Mouse (Mus musculus): ENCODE measurements around the gene Card9. TPM values are rescaled to one million over a fixed set of nuclear protein-coding genes. Genes with fewer than 3 reads are reported as not detected.

The Card9 gene
- polyA plus RNA-seq, 1 experiment from 2014 or later, result 0.53 TPM

DNA sequence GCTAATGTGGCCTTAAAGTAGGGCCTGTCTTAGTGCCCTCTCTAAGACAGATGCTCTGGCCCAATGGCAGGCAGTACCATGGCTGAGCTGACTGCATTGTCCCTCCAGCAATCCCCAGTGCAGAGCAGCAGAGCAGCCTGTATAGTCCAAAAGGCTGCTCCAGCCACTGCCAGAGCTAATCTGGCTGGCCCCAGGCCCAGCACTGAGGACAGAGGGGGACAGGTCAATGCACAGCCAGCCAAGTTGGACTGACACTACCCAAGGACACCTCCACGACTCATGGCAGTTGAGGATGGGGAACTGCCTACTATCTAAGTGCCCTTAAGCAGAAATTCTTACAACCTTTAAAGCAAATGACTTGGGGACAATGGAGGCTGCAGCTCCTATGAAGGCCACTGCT, 7.9 kb upstream of the Card9 start:
- no peak for ATAC-seq (ENCODE audit: low FRiP score, low TSS enrichment)
- Histone ChIP-seq H3K4me1 (ENCODE audit: control insufficient read depth, insufficient read depth, low read length) (no peaks in the 10 kb centered on the region), H3K27ac (ENCODE audit: low read depth, low read length) (no peak overlapping the region), H3K4me3 (ENCODE audit: low read length) (no peak overlapping the region), H3K9ac (ENCODE audit: low read depth, low read length) (no peak overlapping the region), H3K4me2 (replicated peaks; ENCODE audit: low read depth, low read length) (no peak overlapping the region), H3K36me3 (ENCODE audit: control insufficient read depth, insufficient read depth, low read length) (peaks cover 94% of the 10 kb centered on the region), H3K9me3 (ENCODE audit: control insufficient read depth, low read length) (no peaks in the 10 kb centered on the region), H3K27me3 (ENCODE audit: control insufficient read depth, insufficient read depth, low read length) (no peaks in the 10 kb centered on the region)
- 80% methylated on average over 1 of the region's 1 CpGs for WGBS

DNA sequence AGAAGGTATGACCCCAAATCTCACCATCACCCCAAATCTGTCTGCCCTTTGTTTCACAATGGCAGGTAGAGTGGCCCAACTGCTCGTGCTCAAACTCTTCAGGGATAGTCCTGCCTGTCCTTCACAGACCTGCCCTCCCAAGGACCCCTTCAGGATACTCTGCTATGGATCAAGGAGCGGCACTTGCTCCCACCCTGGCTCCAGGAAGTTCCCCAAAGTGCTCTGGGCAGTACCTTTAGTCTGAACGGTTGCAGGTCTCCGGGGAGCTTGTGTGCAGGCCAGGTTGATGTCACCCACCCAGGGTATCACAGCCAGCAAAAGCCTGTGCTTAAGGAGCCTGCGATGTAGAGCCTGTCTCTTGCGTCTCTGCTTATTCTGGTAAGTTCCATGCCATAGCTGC, 7.2 kb upstream of the Card9 start:
- H3K9me3 ChIP-seq (ENCODE audit: control insufficient read depth, low read length), result no peaks in the 10 kb centered on the region

DNA sequence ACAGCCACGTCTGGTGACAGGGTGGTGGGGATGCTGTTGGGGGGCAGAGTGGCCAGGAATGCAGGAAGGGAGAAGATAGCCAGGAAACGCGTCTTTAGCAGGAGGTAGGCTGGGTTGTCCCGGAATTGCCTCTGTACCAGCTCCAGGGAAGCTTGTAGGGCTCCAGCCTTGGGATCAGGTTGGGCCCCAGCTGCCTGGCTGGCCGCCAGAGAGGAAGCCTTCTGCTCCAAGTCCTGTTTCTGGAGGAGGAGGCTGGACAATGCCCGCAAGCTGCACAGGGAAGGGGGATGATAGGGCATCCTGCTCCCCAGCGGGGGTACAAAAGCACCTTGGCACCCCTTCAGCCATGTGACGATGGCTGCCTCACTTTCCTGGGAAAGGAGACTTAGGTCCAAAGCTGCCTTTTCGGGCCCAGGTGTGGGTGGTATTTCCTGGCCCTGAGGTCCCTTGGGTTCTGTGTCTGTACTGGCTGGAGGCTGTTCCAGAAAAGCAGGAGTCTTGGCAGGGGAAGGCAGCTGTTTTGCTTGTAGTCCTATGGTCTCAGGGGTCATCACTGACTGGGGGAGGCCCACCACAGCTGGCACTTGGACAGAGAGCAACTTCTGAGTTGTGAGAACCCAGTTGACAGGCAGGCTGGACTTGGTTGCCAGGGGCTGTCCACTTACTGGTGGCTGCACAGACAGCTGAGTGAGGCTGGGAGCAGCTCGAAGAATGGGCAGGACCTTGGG, 4.2 kb upstream of the Card9 start:
- peaks cover 65% of the 10 kb centered on the region for H3K36me3 ChIP-seq (ENCODE audit: control insufficient read depth, insufficient read depth, low read length)
- WGBS, result 85% methylated on average over 10 of the region's 10 CpGs
- no peaks in the 10 kb centered on the region for H3K27me3 ChIP-seq (ENCODE audit: control insufficient read depth, insufficient read depth, low read length)
- no peak overlapping the region for H3K4me3 ChIP-seq (ENCODE audit: low read length)
- H3K9ac ChIP-seq (ENCODE audit: low read depth, low read length), result no peak overlapping the region
- H3K4me2 ChIP-seq (replicated peaks; ENCODE audit: low read depth, low read length), result no peak overlapping the region
- no peak for ATAC-seq (ENCODE audit: low FRiP score, low TSS enrichment)
- no peaks in the 10 kb centered on the region for H3K9me3 ChIP-seq (ENCODE audit: control insufficient read depth, low read length)
- no peaks in the 10 kb centered on the region for H3K4me1 ChIP-seq (ENCODE audit: control insufficient read depth, insufficient read depth, low read length)
- no peak overlapping the region for H3K27ac ChIP-seq (ENCODE audit: low read depth, low read length)

More for the DNA sequence above, 7.2 kb upstream of the Card9 start:
- Histone ChIP-seq H3K4me2 (replicated peaks; ENCODE audit: low read depth, low read length) (no peak overlapping the region), H3K9ac (ENCODE audit: low read depth, low read length) (no peak overlapping the region), H3K4me1 (ENCODE audit: control insufficient read depth, insufficient read depth, low read length) (no peaks in the 10 kb centered on the region), H3K27me3 (ENCODE audit: control insufficient read depth, insufficient read depth, low read length) (no peaks in the 10 kb centered on the region), H3K27ac (ENCODE audit: low read depth, low read length) (no peak overlapping the region), H3K4me3 (ENCODE audit: low read length) (no peak overlapping the region), H3K36me3 (ENCODE audit: control insufficient read depth, insufficient read depth, low read length) (peaks cover 92% of the 10 kb centered on the region)
- ATAC-seq (ENCODE audit: low FRiP score, low TSS enrichment), result no peak
- 95% methylated on average over 6 of the region's 6 CpGs for WGBS

DNA sequence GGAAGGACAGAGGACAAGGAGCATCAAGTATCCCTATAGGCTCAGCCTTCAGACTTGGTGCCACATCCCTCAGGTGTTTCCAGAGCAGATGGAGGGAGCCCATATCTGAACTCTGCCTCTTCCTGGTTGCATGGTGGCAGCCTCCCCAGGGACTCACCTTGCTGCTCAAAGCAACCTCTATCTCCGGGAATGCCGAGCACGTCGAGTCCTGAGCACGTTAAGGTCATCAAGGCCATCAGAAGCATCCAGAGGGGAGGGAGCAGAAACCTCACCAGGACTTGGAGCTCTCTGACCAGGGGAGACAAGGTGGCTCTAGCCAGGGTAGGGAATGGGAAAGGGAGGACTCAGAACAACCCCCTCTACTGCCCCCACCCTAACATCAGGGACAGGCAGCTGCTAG, 2.8 kb upstream of the Card9 start:
- Histone ChIP-seq H3K4me3 (ENCODE audit: low read length) (no peak overlapping the region), H3K9ac (ENCODE audit: low read depth, low read length) (no peak overlapping the region), H3K4me1 (ENCODE audit: control insufficient read depth, insufficient read depth, low read length) (no peaks in the 10 kb centered on the region), H3K36me3 (ENCODE audit: control insufficient read depth, insufficient read depth, low read length) (peaks cover 51% of the 10 kb centered on the region), H3K9me3 (ENCODE audit: control insufficient read depth, low read length) (no peaks in the 10 kb centered on the region), H3K4me2 (replicated peaks; ENCODE audit: low read depth, low read length) (no peak overlapping the region), H3K27me3 (ENCODE audit: control insufficient read depth, insufficient read depth, low read length) (no peaks in the 10 kb centered on the region), H3K27ac (ENCODE audit: low read depth, low read length) (no peak overlapping the region)
- 75% methylated on average over 5 of the region's 5 CpGs for WGBS
- ATAC-seq (ENCODE audit: low FRiP score, low TSS enrichment), result no peak

DNA sequence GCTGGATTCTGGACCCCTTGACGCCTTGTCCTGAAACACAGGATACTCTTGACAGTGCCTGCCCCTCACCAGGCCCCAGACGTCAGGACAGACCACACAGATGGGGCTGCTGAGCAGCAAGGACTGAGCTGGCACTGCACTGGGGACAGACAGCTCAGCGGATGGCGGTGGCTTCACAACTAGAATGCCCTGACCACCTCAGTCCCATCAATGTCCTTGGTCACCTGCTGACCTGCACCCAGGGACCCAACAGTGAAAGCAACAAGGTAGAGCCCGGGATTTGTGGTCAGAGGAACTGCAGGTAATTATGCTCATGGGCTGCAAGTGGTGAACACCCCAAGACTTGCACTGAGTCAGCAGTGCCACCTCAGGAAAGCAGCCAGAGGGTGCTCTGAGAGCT, 2.3 kb upstream of the Card9 start:
- WGBS, result 82% methylated on average over 5 of the region's 5 CpGs
- Histone ChIP-seq H3K27ac (ENCODE audit: low read depth, low read length) (no peak overlapping the region), H3K4me3 (ENCODE audit: low read length) (no peak overlapping the region), H3K36me3 (ENCODE audit: control insufficient read depth, insufficient read depth, low read length) (peaks cover 46% of the 10 kb centered on the region), H3K4me2 (replicated peaks; ENCODE audit: low read depth, low read length) (no peak overlapping the region), H3K4me1 (ENCODE audit: control insufficient read depth, insufficient read depth, low read length) (no peaks in the 10 kb centered on the region; the same call in 1 of the 2 replicates), H3K9me3 (ENCODE audit: control insufficient read depth, low read length) (no peaks in the 10 kb centered on the region), H3K27me3 (ENCODE audit: control insufficient read depth, insufficient read depth, low read length) (no peaks in the 10 kb centered on the region), H3K9ac (ENCODE audit: low read depth, low read length) (no peak overlapping the region)
- no peak for ATAC-seq (ENCODE audit: low FRiP score, low TSS enrichment)

DNA sequence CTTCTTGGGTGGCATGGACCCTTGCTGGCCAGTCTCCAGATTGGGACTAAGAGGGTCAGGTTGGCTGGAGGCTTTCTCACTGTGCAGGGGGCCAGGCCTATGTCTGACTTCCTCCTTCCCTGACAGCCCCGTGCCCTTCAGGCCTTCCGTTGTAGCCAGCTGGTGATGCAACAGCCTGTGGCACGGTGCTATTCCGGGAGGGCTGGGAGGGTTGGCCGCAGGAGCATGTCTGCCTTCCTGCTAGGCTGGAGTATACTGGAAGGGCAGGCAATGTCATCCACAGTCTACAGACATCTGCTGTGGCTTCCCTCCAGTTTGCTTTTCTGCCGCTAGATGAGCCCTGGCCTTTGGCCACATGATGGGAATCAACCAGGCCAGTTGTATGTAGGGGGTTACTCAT, 735 bp downstream of the Card9 start:
- no peaks in the 10 kb centered on the region for H3K27me3 ChIP-seq (ENCODE audit: control insufficient read depth, insufficient read depth, low read length)
- H3K4me3 ChIP-seq (ENCODE audit: low read length), result no peak overlapping the region
- 81% methylated on average over 6 of the region's 6 CpGs for WGBS
- H3K4me1 ChIP-seq (ENCODE audit: control insufficient read depth, insufficient read depth, low read length), result peaks cover 6% of the 10 kb centered on the region; the same call in 1 of the 2 replicates
- ATAC-seq (ENCODE audit: low FRiP score, low TSS enrichment), result no peak
- no peaks in the 10 kb centered on the region for H3K9me3 ChIP-seq (ENCODE audit: control insufficient read depth, low read length)
- H3K27ac ChIP-seq (ENCODE audit: low read depth, low read length), result no peak overlapping the region
- H3K9ac ChIP-seq (ENCODE audit: low read depth, low read length), result no peak overlapping the region
- no peak overlapping the region for H3K4me2 ChIP-seq (replicated peaks; ENCODE audit: low read depth, low read length)
- H3K36me3 ChIP-seq (ENCODE audit: control insufficient read depth, insufficient read depth, low read length), result peaks cover 16% of the 10 kb centered on the region

DNA sequence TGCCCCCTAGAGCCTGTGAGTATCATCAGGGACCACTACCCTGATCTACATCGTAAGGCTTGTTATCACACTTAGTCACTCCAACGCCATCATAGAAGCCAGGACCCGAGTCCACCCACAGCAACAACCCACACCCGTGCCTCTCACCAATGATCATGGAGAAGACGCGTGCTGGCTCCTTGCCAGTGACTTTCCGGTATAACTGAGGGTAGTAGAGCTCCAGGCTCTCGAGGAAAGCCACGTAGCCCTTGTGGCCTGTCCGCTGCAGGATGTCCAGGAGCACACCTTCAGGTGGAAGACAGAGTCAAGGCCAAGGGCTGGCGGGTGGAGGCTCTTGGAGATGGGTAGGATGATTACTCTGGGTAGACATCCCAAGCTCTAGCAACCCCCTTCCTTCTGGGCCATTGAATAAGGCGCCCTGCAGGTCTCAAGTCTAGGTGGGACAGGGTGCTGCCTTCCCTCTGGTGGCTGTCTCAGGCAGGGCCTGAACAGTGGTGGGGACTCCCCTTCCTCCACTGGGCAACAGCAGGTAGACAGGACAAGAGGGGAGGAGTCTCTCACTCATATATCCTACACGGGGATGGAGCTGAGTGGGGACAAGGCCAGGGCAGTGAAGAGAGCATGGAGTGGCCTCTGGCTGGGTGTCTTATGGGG, 1.9 kb downstream of the Card9 start:
- 90% methylated on average over 13 of the region's 13 CpGs for WGBS
- Histone ChIP-seq H3K4me3 (ENCODE audit: low read length) (no peak overlapping the region), H3K9me3 (ENCODE audit: control insufficient read depth, low read length) (no peaks in the 10 kb centered on the region), H3K27me3 (ENCODE audit: control insufficient read depth, insufficient read depth, low read length) (no peaks in the 10 kb centered on the region), H3K27ac (ENCODE audit: low read depth, low read length) (no peak overlapping the region), H3K36me3 (ENCODE audit: control insufficient read depth, insufficient read depth, low read length) (0 out of 2 replicates have a peak, but pooled peaks cover 4% of the 10 kb centered on the region), H3K4me2 (replicated peaks; ENCODE audit: low read depth, low read length) (no peak overlapping the region), H3K4me1 (ENCODE audit: control insufficient read depth, insufficient read depth, low read length) (peaks cover 6% of the 10 kb centered on the region; the same call in 1 of the 2 replicates), H3K9ac (ENCODE audit: low read depth, low read length) (no peak overlapping the region)
- no peak for ATAC-seq (ENCODE audit: low FRiP score, low TSS enrichment)

DNA sequence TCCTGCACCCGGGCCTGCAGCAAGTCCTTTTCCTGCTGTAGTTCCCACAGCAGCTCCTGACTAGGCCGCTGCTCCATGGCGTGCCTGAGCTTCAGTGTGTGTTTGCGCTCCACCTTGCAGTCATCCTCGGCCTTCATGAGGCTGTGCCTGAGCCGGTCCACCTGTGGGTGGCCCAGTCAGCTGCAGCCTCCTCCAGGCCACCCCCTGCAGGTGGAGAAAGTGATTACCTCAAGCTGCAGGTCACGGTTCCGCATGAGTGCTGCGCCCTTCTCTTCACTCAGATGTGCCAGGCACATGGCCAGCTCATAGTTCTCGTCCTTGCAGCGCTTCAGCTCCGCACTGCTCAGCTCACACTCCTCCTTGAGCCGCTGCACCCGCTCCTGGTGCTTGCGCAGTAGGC, 3.2 kb downstream of the Card9 start:
- Histone ChIP-seq H3K27me3 (ENCODE audit: control insufficient read depth, insufficient read depth, low read length) (no peaks in the 10 kb centered on the region), H3K36me3 (ENCODE audit: control insufficient read depth, insufficient read depth, low read length) (no peaks in the 10 kb centered on the region), H3K9ac (ENCODE audit: low read depth, low read length) (peak overlapping the region; percentile 28; the same call in 1 of the 2 replicates), H3K27ac (ENCODE audit: low read depth, low read length) (no peak overlapping the region), H3K4me3 (ENCODE audit: low read length) (no peak overlapping the region), H3K4me1 (ENCODE audit: control insufficient read depth, insufficient read depth, low read length) (peaks cover 10% of the 10 kb centered on the region), H3K4me2 (replicated peaks; ENCODE audit: low read depth, low read length) (no peak overlapping the region), H3K9me3 (ENCODE audit: control insufficient read depth, low read length) (no peaks in the 10 kb centered on the region)
- ATAC-seq (ENCODE audit: low FRiP score, low TSS enrichment), result peak; percentile 30
- WGBS, result 41% methylated on average over 15 of the region's 15 CpGs

DNA sequence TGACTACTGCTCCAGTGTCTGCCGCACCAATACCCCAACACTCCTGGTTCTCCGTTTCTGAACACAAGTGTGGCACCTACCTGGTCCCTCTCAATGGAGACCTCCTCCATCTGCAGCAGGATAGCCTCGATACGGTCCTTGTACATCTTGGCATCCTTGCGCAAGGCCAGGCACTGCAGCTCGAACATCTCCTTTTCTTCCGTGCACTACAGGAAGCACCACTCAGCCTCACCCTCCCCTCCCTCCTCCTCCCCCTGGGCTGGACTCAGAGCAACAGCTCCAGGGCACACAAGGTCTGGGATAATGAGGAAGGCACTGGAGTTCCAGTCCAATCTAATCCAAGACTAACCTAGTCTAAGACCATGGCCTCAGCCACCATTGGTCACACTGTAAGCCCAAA, 4.0 kb downstream of the Card9 start:
- no peak for ATAC-seq (ENCODE audit: low FRiP score, low TSS enrichment)
- Histone ChIP-seq H3K4me3 (ENCODE audit: low read length) (no peak overlapping the region), H3K4me2 (replicated peaks; ENCODE audit: low read depth, low read length) (no peak overlapping the region), H3K27me3 (ENCODE audit: control insufficient read depth, insufficient read depth, low read length) (no peaks in the 10 kb centered on the region), H3K4me1 (ENCODE audit: control insufficient read depth, insufficient read depth, low read length) (peaks cover 11% of the 10 kb centered on the region), H3K9me3 (ENCODE audit: control insufficient read depth, low read length) (no peaks in the 10 kb centered on the region), H3K36me3 (ENCODE audit: control insufficient read depth, insufficient read depth, low read length) (no peaks in the 10 kb centered on the region), H3K9ac (ENCODE audit: low read depth, low read length) (no peak overlapping the region), H3K27ac (ENCODE audit: low read depth, low read length) (no peak overlapping the region)
- 76% methylated on average over 7 of the region's 7 CpGs for WGBS
